Mouse (Mus musculus): ENCODE measurements around the gene Fiz1. TPM values are rescaled to one million over a fixed set of nuclear protein-coding genes. Genes with fewer than 3 reads are reported as not detected.

The Fiz1 gene
- 42.0 and 51.1 TPM in 2 replicates for polyA plus RNA-seq (2015; fragmentation: Nextera tagmentation; extraction: Ambion mirVana)

GRCm38 (mm10) chr7:5014251-5015117, at the start of gene Fiz1, which contains the start of gene Zfp524:
Gene Fiz1, minus strand, starts transcription at chr7:5014697.
Gene Zfp524, plus strand, starts transcription at chr7:5014415.
- peak; percentile 82 for ATAC-seq
- Histone ChIP-seq H3K9me3 (no peaks in the 10 kb centered on the region), H3K4me2 (replicated peaks) (peak within 1 kb of the TSS; percentile 61), H3K36me3 (peaks cover 42% of the 10 kb centered on the region), H3K27ac (peak within 1 kb of the TSS; percentile 98), H3K4me3 (replicated peaks) (peak within 1 kb of the TSS; percentile 71), H3K4me1 (replicated peaks) (peaks cover 16% of the 10 kb centered on the region), H3K9ac (replicated peaks) (peak within 1 kb of the TSS; percentile 83), H3K27me3 (no peaks in the 10 kb centered on the region)
- WGBS, result under 1% methylated on average over 42 of the region's 42 CpGs

GRCm38 (mm10) chr7:5062360-5063001, 48.0 kb upstream of the Fiz1 start:
- Histone ChIP-seq H3K27me3 (peaks cover 13% of the 10 kb centered on the region), H3K4me1 (replicated peaks) (peaks cover 58% of the 10 kb centered on the region), H3K9me3 (no peaks in the 10 kb centered on the region), H3K27ac (peak overlapping the region; percentile 99), H3K9ac (replicated peaks) (peak overlapping the region; percentile 76), H3K4me3 (replicated peaks) (peak overlapping the region; percentile 65), H3K36me3 (peaks cover 17% of the 10 kb centered on the region), H3K4me2 (replicated peaks) (peak overlapping the region; percentile 89)
- under 1% methylated on average over 49 of the region's 51 CpGs for WGBS
- ATAC-seq, result no peak; the same call in 1 of the 2 replicates

GRCm38 (mm10) chr7:5061774-5062359, 47.4 kb upstream of the Fiz1 start, which contains the start of gene U2af2:
Gene U2af2, plus strand, starts transcription at chr7:5062143.
- Histone ChIP-seq H3K9ac (replicated peaks) (peak within 1 kb of the TSS; percentile 81), H3K4me2 (replicated peaks) (peak within 1 kb of the TSS; percentile 89), H3K9me3 (no peaks in the 10 kb centered on the region), H3K4me3 (replicated peaks) (peak within 1 kb of the TSS; percentile 65), H3K4me1 (replicated peaks) (peaks cover 64% of the 10 kb centered on the region), H3K36me3 (peaks cover 11% of the 10 kb centered on the region), H3K27me3 (peaks cover 20% of the 10 kb centered on the region), H3K27ac (peak within 1 kb of the TSS; percentile 99)
- WGBS, result under 1% methylated on average over 65 of the region's 65 CpGs
- peak; percentile 73 for ATAC-seq

- under 1% methylated on average over 60 of the region's 60 CpGs for WGBS
- Histone ChIP-seq H3K27ac (peak overlapping the region; percentile 99), H3K4me2 (replicated peaks) (peak overlapping the region; percentile 89), H3K9ac (replicated peaks) (peak overlapping the region; percentile 81), H3K9me3 (no peaks in the 10 kb centered on the region), H3K27me3 (peaks cover 26% of the 10 kb centered on the region), H3K4me3 (replicated peaks) (peak overlapping the region; percentile 65), H3K36me3 (0 out of 2 replicates have a peak, but pooled peaks cover 5% of the 10 kb centered on the region), H3K4me1 (replicated peaks) (peaks cover 66% of the 10 kb centered on the region)
- ATAC-seq, result peak; percentile 88
Observed at GRCm38 (mm10) chr7:5060944-5061773, 46.7 kb upstream of the Fiz1 start.

GRCm38 (mm10) chr7:5060239-5060731, 45.8 kb upstream of the Fiz1 start:
- Histone ChIP-seq H3K4me1 (replicated peaks) (peaks cover 57% of the 10 kb centered on the region), H3K4me2 (replicated peaks) (peak overlapping the region; percentile 89), H3K27me3 (peaks cover 35% of the 10 kb centered on the region), H3K4me3 (replicated peaks) (peak overlapping the region; percentile 65), H3K9me3 (no peaks in the 10 kb centered on the region), H3K9ac (replicated peaks) (peak overlapping the region; percentile 81), H3K36me3 (no peaks in the 10 kb centered on the region), H3K27ac (peak overlapping the region; percentile 99)
- WGBS, result 5% methylated on average over 27 of the region's 27 CpGs
- peak; percentile 14 for ATAC-seq

- peaks cover 52% of the 10 kb centered on the region for H3K4me1 ChIP-seq (replicated peaks)
- peak overlapping the region; percentile 99 for H3K27ac ChIP-seq
- no peaks in the 10 kb centered on the region for H3K9me3 ChIP-seq
- peaks cover 43% of the 10 kb centered on the region for H3K27me3 ChIP-seq
- H3K36me3 ChIP-seq, result no peaks in the 10 kb centered on the region
- 93% methylated on average over 12 of the region's 12 CpGs for WGBS
- H3K4me2 ChIP-seq (replicated peaks), result peak overlapping the region; percentile 89; the same call in 1 of the 2 replicates
- H3K4me3 ChIP-seq (replicated peaks), result no peak overlapping the region
- ATAC-seq, result no peak
- peak overlapping the region; percentile 81 for H3K9ac ChIP-seq (replicated peaks)
Observed at GRCm38 (mm10) chr7:5059421-5059820, 44.9 kb upstream of the Fiz1 start.

- Histone ChIP-seq H3K4me3 (replicated peaks) (no peak overlapping the region), H3K27me3 (peaks cover 51% of the 10 kb centered on the region), H3K9ac (replicated peaks) (no peak overlapping the region), H3K4me1 (replicated peaks) (peaks cover 52% of the 10 kb centered on the region), H3K4me2 (replicated peaks) (no peak overlapping the region; the same call in 1 of the 2 replicates), H3K9me3 (no peaks in the 10 kb centered on the region), H3K27ac (no peak overlapping the region), H3K36me3 (no peaks in the 10 kb centered on the region)
- ATAC-seq, result no peak
- 94% methylated on average over 1 of the region's 1 CpGs for WGBS
Observed at GRCm38 (mm10) chr7:5058631-5059030, 44.1 kb upstream of the Fiz1 start.

GRCm38 (mm10) chr7:5057804-5058203, 43.3 kb upstream of the Fiz1 start:
- peaks cover 60% of the 10 kb centered on the region for H3K27me3 ChIP-seq
- H3K4me3 ChIP-seq (replicated peaks), result peak overlapping the region; percentile 51
- no peaks in the 10 kb centered on the region for H3K36me3 ChIP-seq
- peak overlapping the region; percentile 68 for H3K4me2 ChIP-seq (replicated peaks)
- no peak overlapping the region for H3K27ac ChIP-seq
- H3K9me3 ChIP-seq, result no peaks in the 10 kb centered on the region
- H3K4me1 ChIP-seq (replicated peaks), result peaks cover 53% of the 10 kb centered on the region
- H3K9ac ChIP-seq (replicated peaks), result peak overlapping the region; percentile 75; the same call in 1 of the 2 replicates
- 32% methylated on average over 11 of the region's 11 CpGs for WGBS
- ATAC-seq, result no peak

- peak overlapping the region; percentile 75 for H3K9ac ChIP-seq (replicated peaks)
- peaks cover 63% of the 10 kb centered on the region for H3K27me3 ChIP-seq
- no peaks in the 10 kb centered on the region for H3K9me3 ChIP-seq
- H3K4me3 ChIP-seq (replicated peaks), result peak overlapping the region; percentile 51
- WGBS, result 35% methylated on average over 8 of the region's 8 CpGs
- ATAC-seq, result no peak
- H3K27ac ChIP-seq, result no peak overlapping the region
- H3K4me1 ChIP-seq (replicated peaks), result peaks cover 57% of the 10 kb centered on the region
- no peaks in the 10 kb centered on the region for H3K36me3 ChIP-seq
- H3K4me2 ChIP-seq (replicated peaks), result peak overlapping the region; percentile 68
Observed at GRCm38 (mm10) chr7:5057381-5057780, 42.9 kb upstream of the Fiz1 start.

- peak overlapping the region; percentile 68 for H3K4me2 ChIP-seq (replicated peaks)
- WGBS, result 2% methylated on average over 55 of the region's 55 CpGs
- peaks cover 64% of the 10 kb centered on the region for H3K4me1 ChIP-seq (replicated peaks)
- H3K27ac ChIP-seq, result peak overlapping the region; percentile 47; the same call in 1 of the 2 replicates
- H3K4me3 ChIP-seq (replicated peaks), result peak overlapping the region; percentile 51
- ATAC-seq, result 0 out of 2 replicates have a peak, but pooled peaks have one; percentile 3
- H3K27me3 ChIP-seq, result peaks cover 68% of the 10 kb centered on the region
- no peaks in the 10 kb centered on the region for H3K36me3 ChIP-seq
- H3K9ac ChIP-seq (replicated peaks), result peak overlapping the region; percentile 75
- H3K9me3 ChIP-seq, result no peaks in the 10 kb centered on the region
Observed at GRCm38 (mm10) chr7:5056651-5057263, 42.3 kb upstream of the Fiz1 start.
